Mouse (Mus musculus) brain, embryonic 14.5 days (tissue): Measurements from ENCODE around the gene Usp44. TPM values are rescaled to one million over a fixed set of nuclear protein-coding genes. Genes with fewer than 3 reads are reported as not detected.
"Not testable (repeated sequence)": the region's sequence is repeated elsewhere in the genome, so short reads cannot be mapped to it uniquely, and the experiment has no call there.

ENCODE experiments used
- DNase-seq: peaks from one replicate; pipeline ENCODE4 v3.0.0-alpha.2; 2011; ENCODE audit warnings: low read depth
- CTCF ChIP-seq: fragments of 200-500 bp; IDR thresholded peaks from 2 replicates; pipeline ENCODE4 v1.5.1; 2012; ENCODE audit warnings: inconsistent platforms, mild to moderate bottlenecking, moderate library complexity, borderline replicate concordance; ENCODE audit not compliant: insufficient read depth, insufficient read length; ENCODE audit errors: extremely low read depth
- POLR2A ChIP-seq: fragments of 200-500 bp; IDR thresholded peaks from 2 replicates; pipeline ENCODE4 v1.6.1; 2012; ENCODE audit warnings: mild to moderate bottlenecking, inconsistent platforms, borderline replicate concordance; ENCODE audit not compliant: poor library complexity, insufficient read depth, insufficient read length, severe bottlenecking; ENCODE audit errors: extremely low read depth
- polyA plus RNA-seq: library from polyadenylated mRNA; depleted of rRNA; stranded (reverse); fragments of >200 nt; gene quantifications from 2 replicates; pipeline ENCODE4 v1.2.3, GENCODE M21; 2012

Usp44 gene
- polyA plus RNA-seq, 1 experiment = 0.49 TPM

- peak; percentile 81 for DNase-seq
- TF ChIP-seq CTCF = peak; percentile 77; the same call in 1 of the 2 replicates
- TF ChIP-seq POLR2A = no peak
Measured at GRCm38 (mm10) chr10:93818661-93819060, 12.7 kb upstream of the Usp44 start.

GRCm38 (mm10) chr10:93829898-93830831, 1.2 kb upstream of the Usp44 start:
- DNase-seq = no peak
- no peak for TF ChIP-seq POLR2A
- no peak for TF ChIP-seq CTCF

GRCm38 (mm10) chr10:93831730-93832574, 597 bp downstream of the Usp44 start:
- peak; percentile 62 for DNase-seq
- TF ChIP-seq CTCF (no peak), POLR2A (no peak)

GRCm38 (mm10) chr10:93832811-93833210, 1.5 kb downstream of the Usp44 start:
- TF ChIP-seq POLR2A (no peak), CTCF (no peak)
- no peak for DNase-seq

- TF ChIP-seq CTCF = no peak
- no peak for TF ChIP-seq POLR2A
- no peak for DNase-seq
Measured at GRCm38 (mm10) chr10:93833370-93833698, 2.0 kb downstream of the Usp44 start.

- no peak for TF ChIP-seq CTCF
- 0 out of 2 replicates have a peak, but pooled peaks have one; percentile 19 for TF ChIP-seq POLR2A
Measured at GRCm38 (mm10) chr10:93833699-93834393, 2.5 kb downstream of the Usp44 start.

GRCm38 (mm10) chr10:93834394-93834745, 3.0 kb downstream of the Usp44 start:
- no peak for DNase-seq
- TF ChIP-seq POLR2A = no peak
- TF ChIP-seq CTCF = no peak

More at GRCm38 (mm10) chr10:93833699-93834393, 2.5 kb downstream of the Usp44 start:
- peak; percentile 84 for DNase-seq

- not testable (repeated sequence) for DNase-seq
Measured at GRCm38 (mm10) chr10:93835115-93835514, 3.8 kb downstream of the Usp44 start.

GRCm38 (mm10) chr10:93846706-93847105, 15.4 kb downstream of the Usp44 start:
- no peak for DNase-seq
- TF ChIP-seq POLR2A = no peak
- no peak for TF ChIP-seq CTCF

GRCm38 (mm10) chr10:93855126-93855525, 23.8 kb downstream of the Usp44 start:
- TF ChIP-seq POLR2A (no peak), CTCF (no peak)

GRCm38 (mm10) chr10:93856095-93856494, 24.7 kb downstream of the Usp44 start:
- DNase-seq = no peak
- no peak for TF ChIP-seq POLR2A
- TF ChIP-seq CTCF = no peak

More at GRCm38 (mm10) chr10:93855126-93855525, 23.8 kb downstream of the Usp44 start:
- DNase-seq = no peak
